Mouse (Mus musculus) T-helper 1 cell (primary cell): ENCODE data around the gene Syt12.

Experiments used
- in situ Hi-C: fragments of 300-600 bp; cut with MboI, MseI; formaldehyde crosslinking; loops from one replicate; pipeline ENCODE4 v1.15.1; 2025; ENCODE audit warnings: high pct_unique_total_duplicates

Gene Syt12

GRCm38 (mm10) chr19:4447445-4447844, 29.8 kb downstream of the Syt12 start:
- in situ Hi-C loops, result no loop called here

GRCm38 (mm10) chr19:4446661-4447420, 30.4 kb downstream of the Syt12 start:
- in situ Hi-C loops, result no loop called here

GRCm38 (mm10) chr19:4442408-4442807, 34.8 kb downstream of the Syt12 start:
- in situ Hi-C loops, result no loop called here

- in situ Hi-C loops, result no loop called here
These were observed 35.6 kb downstream of the Syt12 start for GRCm38 (mm10) chr19:4441621-4442161.

GRCm38 (mm10) chr19:4441090-4441591, 36.1 kb downstream of the Syt12 start:
- in situ Hi-C loops, result no loop called here

GRCm38 (mm10) chr19:4440222-4440621, 37.0 kb downstream of the Syt12 start:
- in situ Hi-C loops, result no loop called here

GRCm38 (mm10) chr19:4439161-4439801, 38.0 kb downstream of the Syt12 start, which contains the start of gene Rhod:
Rhod (minus strand) TSS chr19:4439432.
- in situ Hi-C loops, result no loop called here

GRCm38 (mm10) chr19:4438791-4439160, 38.5 kb downstream of the Syt12 start:
- in situ Hi-C loops, result no loop called here

GRCm38 (mm10) chr19:4437886-4438285, 39.4 kb downstream of the Syt12 start:
- in situ Hi-C loops, result no loop called here

- in situ Hi-C loops, result no loop called here
These were observed 41.0 kb downstream of the Syt12 start for GRCm38 (mm10) chr19:4436254-4436653.

- in situ Hi-C loops, result loop anchor here (5.0 kb wide), 1 partner anchor 53 kb away; no protein-coding TSS in a partner anchor
These were observed 42.2 kb downstream of the Syt12 start for GRCm38 (mm10) chr19:4434999-4435398.

GRCm38 (mm10) chr19:4433756-4434155, 43.5 kb downstream of the Syt12 start:
- in situ Hi-C loops, result loop anchor here (5.0 kb wide), 1 partner anchor 51 kb away; no protein-coding TSS in a partner anchor

- in situ Hi-C loops, result loop anchor here (5.0 kb wide), 1 partner anchor 48 kb away; no protein-coding TSS in a partner anchor
These were observed 47.1 kb downstream of the Syt12 start for GRCm38 (mm10) chr19:4430091-4430620.

GRCm38 (mm10) chr19:4425610-4426366, 51.5 kb downstream of the Syt12 start:
- in situ Hi-C loops, result no loop called here

- in situ Hi-C loops, result no loop called here
These were observed 54.2 kb downstream of the Syt12 start for GRCm38 (mm10) chr19:4423021-4423420.

GRCm38 (mm10) chr19:4422581-4422980, 54.7 kb downstream of the Syt12 start:
- in situ Hi-C loops, result no loop called here

- in situ Hi-C loops, result no loop called here
These were observed 56.9 kb downstream of the Syt12 start for GRCm38 (mm10) chr19:4420153-4420910.

- in situ Hi-C loops, result no loop called here
These were observed 57.5 kb downstream of the Syt12 start for GRCm38 (mm10) chr19:4419711-4420110.

GRCm38 (mm10) chr19:4417713-4418112, 59.5 kb downstream of the Syt12 start:
- in situ Hi-C loops, result no loop called here

- in situ Hi-C loops, result no loop called here
These were observed 60.1 kb downstream of the Syt12 start for GRCm38 (mm10) chr19:4417183-4417582.

- in situ Hi-C loops, result loop anchor here (5.0 kb wide), 1 partner anchor 857 kb away; no protein-coding TSS in a partner anchor
These were observed 62.6 kb downstream of the Syt12 start for GRCm38 (mm10) chr19:4414631-4415030.
